Mouse (Mus musculus): ENCODE measurements around the gene Kcnk7.

- TF ChIP-seq CTCF (IDR thresholded peaks at IDR 0.05) (no peak), EP300 (IDR thresholded peaks at IDR 0.05) (no peak)
These were observed at the start of gene Kcnk7 for GRCm38 (mm10) chr19:5704163-5704800.

Measured in lung, postnatal 0 days (tissue).